Mouse (Mus musculus) forebrain, embryonic 14.5 days (tissue): ENCODE data around the gene Ldhd. TPM values are rescaled to one million over a fixed set of nuclear protein-coding genes. Genes with fewer than 3 reads are reported as not detected.

Experiments
- ATAC-seq: fragments of 200-750 bp; cut with Nextera tagmentation; 2 replicates; pipeline ENCODE4 v1.8.0; 2017; ENCODE audit warnings: mild to moderate bottlenecking, moderate library complexity
- DNase-seq: peaks from one replicate; pipeline ENCODE4 v3.0.0-alpha.2; 2015; ENCODE audit warnings: low spot score
- H3K27ac ChIP-seq: fragments of 300-500 bp; sonication (generic); 2 replicates; pipeline ENCODE4 v1.5.1; 2014; ENCODE audit warnings: low read depth, mild to moderate bottlenecking, control low read depth, low read length, moderate library complexity
- H3K27me3 ChIP-seq: fragments of 300-500 bp; sonication (generic); replicated peaks from 2 replicates; pipeline ENCODE4 v1.6.1; 2014; ENCODE audit warnings: low read length, control low read depth, mixed read lengths; ENCODE audit not compliant: control insufficient read depth, insufficient read depth
- H3K36me3 ChIP-seq: fragments of 300-500 bp; sonication (generic); 2 replicates; pipeline ENCODE4 v1.6.1; 2014; ENCODE audit warnings: low read length, control low read depth; ENCODE audit not compliant: control insufficient read depth, insufficient read depth
- H3K4me1 ChIP-seq: fragments of 300-500 bp; sonication (generic); 2 replicates; pipeline ENCODE4 v1.6.1; 2014; ENCODE audit warnings: antibody characterized with exemption, low read length, control low read depth; ENCODE audit not compliant: control insufficient read depth, insufficient read depth
- H3K4me2 ChIP-seq: fragments of 300-500 bp; sonication (generic); 2 replicates; pipeline ENCODE4 v1.6.1; 2014; ENCODE audit warnings: mild to moderate bottlenecking, control low read depth, low read length
- H3K4me3 ChIP-seq: fragments of 300-500 bp; sonication (generic); 2 replicates; pipeline ENCODE4 v1.5.1; 2014; ENCODE audit warnings: low read depth, low read length, control low read depth
- H3K9ac ChIP-seq: fragments of 300-500 bp; sonication (generic); 2 replicates; pipeline ENCODE4 v1.6.1; 2014; ENCODE audit warnings: mild to moderate bottlenecking, low read length, control low read depth, moderate library complexity
- H3K9me3 ChIP-seq: fragments of 300-500 bp; sonication (generic); replicated peaks from 2 replicates; pipeline ENCODE4 v1.6.1; 2016; ENCODE audit warnings: low read length, control low read depth, mixed read lengths; ENCODE audit not compliant: control insufficient read depth
- WGBS: fragments of 180-500 bp; shearing (Covaris S2); extraction: QIAGEN DNeasy Blood & Tissue Kit; methylation state at CpG from one replicate; pipeline ENCODE4 v1.1.7; 2014; 5-methylcytosine and 5-hydroxymethylcytosine counted together
- polyA plus RNA-seq: library from polyadenylated mRNA; unstranded; fragments of >200 nt; fragmentation: Nextera tagmentation; extraction: Ambion mirVana; gene quantifications from 2 replicates; pipeline ENCODE4 v1.2.1, GENCODE M21; 2014

Gene Ldhd
- polyA plus RNA-seq, 1 experiment from 2014 or later, result 0.20 TPM

DNA sequence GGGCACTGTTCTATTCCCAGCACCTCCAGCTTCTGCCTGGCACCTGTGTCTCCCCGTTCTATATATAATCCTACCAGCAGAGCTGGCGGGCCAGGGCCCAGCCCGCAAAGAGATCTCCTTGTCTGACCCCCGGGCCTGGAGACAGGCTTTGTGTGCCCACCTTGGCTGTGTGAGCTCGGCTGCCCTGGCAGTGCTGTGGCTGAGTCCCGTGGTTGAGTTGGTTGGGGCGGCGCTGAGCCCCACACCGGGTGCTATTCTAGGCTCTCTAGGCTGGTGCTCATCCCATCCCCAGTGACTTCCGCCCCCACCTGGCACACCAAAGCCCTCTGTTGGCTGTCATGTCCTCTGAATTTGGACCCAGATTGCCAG is 5.3 kb downstream of the Ldhd start:
- no peak for ATAC-seq
- peaks cover 48% of the 10 kb centered on the region for H3K36me3 ChIP-seq
- no peaks in the 10 kb centered on the region for H3K4me1 ChIP-seq
- H3K9ac ChIP-seq, result no peak overlapping the region
- no peak overlapping the region for H3K4me3 ChIP-seq
- no peak for DNase-seq
- H3K4me2 ChIP-seq, result no peak overlapping the region
- H3K27me3 ChIP-seq, result no peaks in the 10 kb centered on the region
- WGBS, result 94% methylated on average over 10 of the region's 10 CpGs
- H3K9me3 ChIP-seq, result no peaks in the 10 kb centered on the region
- H3K27ac ChIP-seq, result no peak overlapping the region

DNA sequence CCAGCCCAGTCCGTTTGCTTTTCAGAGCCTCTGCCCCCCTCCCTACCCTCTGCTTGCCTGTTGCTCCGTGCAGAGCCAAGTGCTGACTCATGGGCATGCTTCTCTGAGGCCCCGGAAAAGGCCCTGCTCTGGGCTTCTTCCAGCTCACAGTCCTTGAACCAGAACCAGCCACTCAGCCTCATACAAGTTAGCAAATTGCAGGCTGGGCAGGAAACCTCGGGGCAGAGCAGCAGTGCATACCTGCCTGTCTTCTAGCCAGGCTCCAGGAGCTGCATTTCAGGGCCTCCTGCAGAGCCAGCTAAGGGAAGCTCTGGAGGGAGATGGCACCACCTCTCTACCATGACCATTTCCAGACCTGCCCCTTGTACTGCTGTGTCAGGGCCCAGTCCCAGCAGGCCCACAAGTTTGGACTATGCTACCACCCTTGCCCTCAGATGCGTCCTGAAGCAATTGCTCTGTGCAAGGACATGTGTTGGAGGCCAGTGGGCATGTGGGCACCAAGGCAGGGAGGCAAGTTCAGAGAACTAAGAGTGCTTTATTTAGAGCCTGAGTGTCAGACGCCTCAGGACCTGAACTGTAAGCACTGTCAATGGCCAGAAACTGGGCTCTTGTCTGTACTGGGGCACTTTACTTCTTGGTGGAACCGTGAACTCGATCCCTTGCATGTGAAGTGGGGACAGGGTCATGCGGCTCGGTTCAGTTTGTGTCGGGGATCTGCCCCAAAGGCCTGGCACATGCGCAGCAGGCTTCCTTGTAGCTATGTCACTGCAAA is 5.9 kb downstream of the Ldhd start:
- no peaks in the 10 kb centered on the region for H3K27me3 ChIP-seq
- 77% methylated on average over 12 of the region's 12 CpGs for WGBS
- DNase-seq, result no peak
- H3K9ac ChIP-seq, result no peak overlapping the region
- no peak overlapping the region for H3K4me3 ChIP-seq
- H3K4me2 ChIP-seq, result no peak overlapping the region
- H3K27ac ChIP-seq, result no peak overlapping the region
- H3K4me1 ChIP-seq, result no peaks in the 10 kb centered on the region
- H3K36me3 ChIP-seq, result peaks cover 50% of the 10 kb centered on the region
- no peak for ATAC-seq
- H3K9me3 ChIP-seq, result no peaks in the 10 kb centered on the region

- no peak overlapping the region for H3K9ac ChIP-seq
- no peak for DNase-seq
- H3K36me3 ChIP-seq, result peaks cover 48% of the 10 kb centered on the region
- H3K4me2 ChIP-seq, result no peak overlapping the region
- H3K4me3 ChIP-seq, result no peak overlapping the region
- no peaks in the 10 kb centered on the region for H3K9me3 ChIP-seq
- no peaks in the 10 kb centered on the region for H3K4me1 ChIP-seq
- WGBS, result 82% methylated on average over 10 of the region's 10 CpGs
- no peaks in the 10 kb centered on the region for H3K27me3 ChIP-seq
- no peak overlapping the region for H3K27ac ChIP-seq
- ATAC-seq, result no peak
Measured at GRCm38 (mm10) chr8:111622553-111622952, 7.6 kb downstream of the Ldhd start.

DNA sequence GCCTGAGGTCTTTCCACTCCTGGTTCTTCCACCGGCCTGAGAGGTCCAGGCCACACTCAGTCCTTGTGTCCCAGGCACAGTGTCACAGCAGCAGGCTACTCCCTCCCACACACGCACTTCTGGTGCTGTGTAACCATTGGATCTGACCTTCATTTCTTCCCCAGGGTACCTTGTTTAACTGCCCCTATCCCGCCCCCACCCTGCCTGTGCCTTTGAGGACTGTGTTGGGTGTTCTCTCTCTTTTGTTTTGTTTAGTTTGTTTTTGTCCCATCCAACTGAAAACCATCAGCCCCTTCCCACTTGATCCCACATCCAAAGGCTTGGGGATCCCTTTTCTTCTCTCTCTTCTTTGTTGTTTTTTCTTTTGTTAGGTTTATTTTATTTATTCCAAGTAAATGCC is 8.1 kb downstream of the Ldhd start:
- no peaks in the 10 kb centered on the region for H3K27me3 ChIP-seq
- H3K9ac ChIP-seq, result no peak overlapping the region
- WGBS, result 76% methylated on average over 3 of the region's 3 CpGs
- ATAC-seq (no peak), DNase-seq (no peak)
- H3K4me2 ChIP-seq, result no peak overlapping the region
- peaks cover 44% of the 10 kb centered on the region for H3K36me3 ChIP-seq
- no peak overlapping the region for H3K4me3 ChIP-seq
- no peaks in the 10 kb centered on the region for H3K4me1 ChIP-seq
- H3K9me3 ChIP-seq, result no peaks in the 10 kb centered on the region
- H3K27ac ChIP-seq, result no peak overlapping the region

- no peak overlapping the region for H3K27ac ChIP-seq
- H3K9ac ChIP-seq, result no peak overlapping the region
- H3K27me3 ChIP-seq, result no peaks in the 10 kb centered on the region
- peaks cover 40% of the 10 kb centered on the region for H3K36me3 ChIP-seq
- ATAC-seq, result no peak
- WGBS, result 81% methylated on average over 1 of the region's 1 CpGs
- no peak overlapping the region for H3K4me3 ChIP-seq
- no peak for DNase-seq
- H3K9me3 ChIP-seq, result no peaks in the 10 kb centered on the region
- H3K4me1 ChIP-seq, result 0 out of 2 replicates have a peak, but pooled peaks cover 3% of the 10 kb centered on the region
- no peak overlapping the region for H3K4me2 ChIP-seq
Measured at GRCm38 (mm10) chr8:111619936-111620335, 10.2 kb downstream of the Ldhd start.

- H3K9me3 ChIP-seq, result no peaks in the 10 kb centered on the region
- no peak overlapping the region for H3K9ac ChIP-seq
- H3K4me3 ChIP-seq, result no peak overlapping the region
- H3K27me3 ChIP-seq, result no peaks in the 10 kb centered on the region
- peaks cover 31% of the 10 kb centered on the region for H3K36me3 ChIP-seq
- H3K4me2 ChIP-seq, result no peak overlapping the region
- no peak overlapping the region for H3K27ac ChIP-seq
- H3K4me1 ChIP-seq, result 0 out of 2 replicates have a peak, but pooled peaks cover 3% of the 10 kb centered on the region
- DNase-seq, result no peak
- no peak for ATAC-seq
- 97% methylated on average over 4 of the region's 4 CpGs for WGBS
Measured at GRCm38 (mm10) chr8:111618273-111618672, 11.9 kb downstream of the Ldhd start.

DNA sequence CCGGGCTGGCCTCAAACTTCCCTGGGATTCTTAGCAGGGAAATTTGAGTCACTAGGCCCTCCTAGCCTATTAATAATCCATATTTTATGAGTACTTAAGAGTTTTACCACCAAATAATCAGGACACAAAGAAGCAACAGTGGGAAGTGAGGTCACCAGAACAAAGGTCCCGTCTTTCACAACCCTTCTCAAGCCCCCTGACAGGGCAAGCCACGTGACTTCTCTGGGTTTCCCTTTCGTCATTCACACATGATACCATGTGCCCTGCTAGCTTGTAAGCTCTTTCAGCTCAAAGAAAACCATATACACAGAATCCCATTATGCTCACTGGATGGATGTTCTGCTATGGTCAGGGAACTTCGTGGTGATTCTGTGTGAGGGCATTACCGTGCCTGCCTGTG is 12.4 kb downstream of the Ldhd start:
- 66% methylated on average over 6 of the region's 6 CpGs for WGBS

GRCm38 (mm10) chr8:111614786-111615701 is 15.1 kb downstream of the Ldhd start:
- Histone ChIP-seq H3K4me3 (no peak overlapping the region), H3K27me3 (no peaks in the 10 kb centered on the region), H3K9me3 (no peaks in the 10 kb centered on the region), H3K4me2 (no peak overlapping the region), H3K36me3 (peaks cover 28% of the 10 kb centered on the region), H3K27ac (no peak overlapping the region), H3K4me1 (0 out of 2 replicates have a peak, but pooled peaks cover 3% of the 10 kb centered on the region), H3K9ac (no peak overlapping the region)
- ATAC-seq (no peak), DNase-seq (no peak)
- 92% methylated on average over 6 of the region's 6 CpGs for WGBS

More for the DNA sequence above, 12.4 kb downstream of the Ldhd start:
- Histone ChIP-seq H3K4me3 (no peak overlapping the region), H3K9ac (no peak overlapping the region), H3K27ac (no peak overlapping the region), H3K36me3 (peaks cover 29% of the 10 kb centered on the region), H3K4me1 (0 out of 2 replicates have a peak, but pooled peaks cover 3% of the 10 kb centered on the region), H3K9me3 (no peaks in the 10 kb centered on the region), H3K4me2 (no peak overlapping the region), H3K27me3 (no peaks in the 10 kb centered on the region)
- ATAC-seq (no peak), DNase-seq (no peak)

DNA sequence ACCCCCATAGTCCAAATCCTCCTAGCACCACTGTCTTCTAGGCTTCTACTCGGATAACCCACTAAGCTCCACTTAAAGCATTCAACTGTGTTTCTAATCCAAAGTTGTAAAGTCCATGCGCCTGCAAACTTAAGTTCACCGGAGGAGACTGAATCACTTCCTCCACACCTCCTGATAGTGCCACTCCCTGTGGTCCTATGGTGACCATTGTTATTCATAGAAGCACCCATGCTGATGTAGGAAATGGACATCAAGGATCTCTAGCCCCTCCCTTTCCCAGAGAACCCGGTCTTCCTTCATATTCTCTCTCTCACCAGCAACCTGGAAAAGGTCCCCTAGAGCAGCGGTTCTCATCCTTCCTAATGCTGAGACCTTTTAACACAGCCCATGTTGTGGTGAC is 17.0 kb downstream of the Ldhd start:
- H3K4me2 ChIP-seq, result no peak overlapping the region
- H3K27me3 ChIP-seq, result no peaks in the 10 kb centered on the region
- H3K4me1 ChIP-seq, result 0 out of 2 replicates have a peak, but pooled peaks cover 3% of the 10 kb centered on the region
- 87% methylated on average over 5 of the region's 5 CpGs for WGBS
- no peaks in the 10 kb centered on the region for H3K9me3 ChIP-seq
- no peak for ATAC-seq
- peaks cover 26% of the 10 kb centered on the region for H3K36me3 ChIP-seq
- no peak overlapping the region for H3K4me3 ChIP-seq
- DNase-seq, result no peak
- no peak overlapping the region for H3K27ac ChIP-seq
- H3K9ac ChIP-seq, result no peak overlapping the region
